Mouse (Mus musculus): ENCODE measurements around the gene Gm42906. TPM values are rescaled to one million over a fixed set of nuclear protein-coding genes. Genes with fewer than 3 reads are reported as not detected.

Gm42906 gene
- polyA plus RNA-seq, 1 experiment from 2014 or later, result not detected

GRCm38 (mm10) chr5:151070896-151071295, 357.1 kb downstream of the Gm42906 start:
- Histone ChIP-seq H3K27ac (ENCODE audit: low read length) (peak overlapping the region; percentile 32; the same call in 1 of the 2 replicates), H3K4me1 (ENCODE audit: control insufficient read depth, insufficient read depth, low read length) (peaks cover 8% of the 10 kb centered on the region), H3K27me3 (ENCODE audit: control insufficient read depth, insufficient read depth, low read length) (no peaks in the 10 kb centered on the region), H3K9me3 (replicated peaks; ENCODE audit: control insufficient read depth, low read length) (no peaks in the 10 kb centered on the region; the same call in 1 of the 2 replicates), H3K9ac (ENCODE audit: low read length) (no peak overlapping the region), H3K36me3 (ENCODE audit: control insufficient read depth, insufficient read depth) (0 out of 2 replicates have a peak, but pooled peaks cover 2% of the 10 kb centered on the region), H3K4me2 (ENCODE audit: low read depth, low read length) (no peak overlapping the region), H3K4me3 (ENCODE audit: low read length) (no peak overlapping the region)
- ATAC-seq (replicated peaks; ENCODE audit: extremely low read depth, insufficient read depth, low FRiP score), result no peak
- 66% methylated on average over 6 of the region's 6 CpGs for WGBS

GRCm38 (mm10) chr5:151069569-151069968, 358.4 kb downstream of the Gm42906 start:
- no peak overlapping the region for H3K4me2 ChIP-seq (ENCODE audit: low read depth, low read length)
- no peak overlapping the region for H3K4me3 ChIP-seq (ENCODE audit: low read length)
- 67% methylated on average over 2 of the region's 2 CpGs for WGBS
- H3K9me3 ChIP-seq (replicated peaks; ENCODE audit: control insufficient read depth, low read length), result no peaks in the 10 kb centered on the region
- ATAC-seq (replicated peaks; ENCODE audit: extremely low read depth, insufficient read depth, low FRiP score), result no peak
- H3K9ac ChIP-seq (ENCODE audit: low read length), result no peak overlapping the region
- H3K27me3 ChIP-seq (ENCODE audit: control insufficient read depth, insufficient read depth, low read length), result no peaks in the 10 kb centered on the region
- no peak overlapping the region for H3K27ac ChIP-seq (ENCODE audit: low read length)
- peaks cover 14% of the 10 kb centered on the region for H3K4me1 ChIP-seq (ENCODE audit: control insufficient read depth, insufficient read depth, low read length)
- no peaks in the 10 kb centered on the region for H3K36me3 ChIP-seq (ENCODE audit: control insufficient read depth, insufficient read depth)

GRCm38 (mm10) chr5:151066016-151066415, 361.9 kb downstream of the Gm42906 start:
- no peak overlapping the region for H3K9ac ChIP-seq (ENCODE audit: low read length)
- H3K9me3 ChIP-seq (replicated peaks; ENCODE audit: control insufficient read depth, low read length), result peaks cover 11% of the 10 kb centered on the region
- H3K36me3 ChIP-seq (ENCODE audit: control insufficient read depth, insufficient read depth), result peaks cover 19% of the 10 kb centered on the region
- peaks cover 14% of the 10 kb centered on the region for H3K4me1 ChIP-seq (ENCODE audit: control insufficient read depth, insufficient read depth, low read length)
- no peak for ATAC-seq (replicated peaks; ENCODE audit: extremely low read depth, insufficient read depth, low FRiP score)
- 68% methylated on average over 5 of the region's 5 CpGs for WGBS
- H3K27me3 ChIP-seq (ENCODE audit: control insufficient read depth, insufficient read depth, low read length), result no peaks in the 10 kb centered on the region
- H3K4me3 ChIP-seq (ENCODE audit: low read length), result no peak overlapping the region
- H3K27ac ChIP-seq (ENCODE audit: low read length), result 0 out of 2 replicates have a peak overlapping the region, but pooled peaks have one; percentile 27
- no peak overlapping the region for H3K4me2 ChIP-seq (ENCODE audit: low read depth, low read length)

DNA sequence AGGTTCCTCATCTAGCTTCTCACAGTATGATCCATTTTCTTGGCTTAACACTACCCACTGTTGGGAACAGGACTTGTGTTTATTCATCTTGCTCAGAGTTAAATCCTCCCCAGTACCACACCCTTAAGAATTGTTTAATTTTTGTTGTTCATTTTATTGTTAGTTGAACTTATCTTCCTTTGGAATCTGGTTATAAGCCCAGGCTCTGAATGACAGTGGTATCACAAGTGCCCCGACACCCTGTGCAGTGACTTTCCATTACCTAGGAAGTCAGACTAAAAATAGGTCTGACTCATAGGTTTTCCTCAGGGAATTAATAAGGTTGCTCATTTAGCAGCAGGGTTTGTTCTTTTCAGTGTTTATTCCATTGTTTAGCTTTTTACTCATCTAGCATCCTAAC, 362.7 kb downstream of the Gm42906 start:
- ATAC-seq (replicated peaks; ENCODE audit: extremely low read depth, insufficient read depth, low FRiP score), result no peak

GRCm38 (mm10) chr5:151061942-151062341, 366.0 kb downstream of the Gm42906 start:
- Histone ChIP-seq H3K9ac (ENCODE audit: low read length) (no peak overlapping the region), H3K9me3 (replicated peaks; ENCODE audit: control insufficient read depth, low read length) (peaks cover 11% of the 10 kb centered on the region), H3K36me3 (ENCODE audit: control insufficient read depth, insufficient read depth) (peaks cover 19% of the 10 kb centered on the region), H3K27me3 (ENCODE audit: control insufficient read depth, insufficient read depth, low read length) (no peaks in the 10 kb centered on the region), H3K4me2 (ENCODE audit: low read depth, low read length) (no peak overlapping the region), H3K4me3 (ENCODE audit: low read length) (no peak overlapping the region), H3K27ac (ENCODE audit: low read length) (no peak overlapping the region), H3K4me1 (ENCODE audit: control insufficient read depth, insufficient read depth, low read length) (peaks cover 14% of the 10 kb centered on the region)
- ATAC-seq (replicated peaks; ENCODE audit: extremely low read depth, insufficient read depth, low FRiP score), result no peak
- 98% methylated on average over 2 of the region's 2 CpGs for WGBS

More for the DNA sequence above, 362.7 kb downstream of the Gm42906 start:
- no peaks in the 10 kb centered on the region for H3K27me3 ChIP-seq (ENCODE audit: control insufficient read depth, insufficient read depth, low read length)
- no peak overlapping the region for H3K4me3 ChIP-seq (ENCODE audit: low read length)
- no peak overlapping the region for H3K4me2 ChIP-seq (ENCODE audit: low read depth, low read length)
- H3K9me3 ChIP-seq (replicated peaks; ENCODE audit: control insufficient read depth, low read length), result peaks cover 11% of the 10 kb centered on the region
- H3K36me3 ChIP-seq (ENCODE audit: control insufficient read depth, insufficient read depth), result peaks cover 19% of the 10 kb centered on the region
- H3K4me1 ChIP-seq (ENCODE audit: control insufficient read depth, insufficient read depth, low read length), result peaks cover 14% of the 10 kb centered on the region
- H3K27ac ChIP-seq (ENCODE audit: low read length), result no peak overlapping the region
- 21% methylated on average over 1 of the region's 1 CpGs for WGBS
- no peak overlapping the region for H3K9ac ChIP-seq (ENCODE audit: low read length)

- Histone ChIP-seq H3K36me3 (ENCODE audit: control insufficient read depth, insufficient read depth) (peaks cover 19% of the 10 kb centered on the region), H3K4me3 (ENCODE audit: low read length) (no peak overlapping the region), H3K4me2 (ENCODE audit: low read depth, low read length) (no peak overlapping the region), H3K9me3 (replicated peaks; ENCODE audit: control insufficient read depth, low read length) (peaks cover 11% of the 10 kb centered on the region), H3K27ac (ENCODE audit: low read length) (peak overlapping the region; percentile 1; the same call in 1 of the 2 replicates), H3K27me3 (ENCODE audit: control insufficient read depth, insufficient read depth, low read length) (no peaks in the 10 kb centered on the region), H3K4me1 (ENCODE audit: control insufficient read depth, insufficient read depth, low read length) (peaks cover 14% of the 10 kb centered on the region), H3K9ac (ENCODE audit: low read length) (no peak overlapping the region)
- WGBS, result 70% methylated on average over 12 of the region's 12 CpGs
- no peak for ATAC-seq (replicated peaks; ENCODE audit: extremely low read depth, insufficient read depth, low FRiP score)
Measured at GRCm38 (mm10) chr5:151060476-151060875, 367.5 kb downstream of the Gm42906 start.

DNA sequence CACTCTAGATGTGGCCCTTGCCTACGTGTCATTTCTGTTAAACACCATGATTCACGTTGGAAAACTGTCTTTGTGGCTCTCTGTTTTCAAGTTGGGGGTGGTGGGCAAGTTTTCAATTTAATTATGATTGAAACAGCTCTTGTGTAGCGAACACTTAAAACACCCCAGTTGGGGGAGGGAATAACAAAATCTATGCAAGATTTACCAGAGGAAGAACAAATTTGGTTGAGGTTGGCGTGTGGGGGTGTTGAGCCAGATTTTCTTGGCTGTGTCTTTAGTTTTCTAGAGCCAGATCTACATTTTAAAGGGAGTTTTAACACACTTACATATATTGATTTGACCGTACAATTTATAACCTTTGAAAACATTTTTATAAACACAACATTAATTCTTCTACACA, 368.2 kb downstream of the Gm42906 start:
- no peak overlapping the region for H3K4me3 ChIP-seq (ENCODE audit: low read length)
- no peaks in the 10 kb centered on the region for H3K27me3 ChIP-seq (ENCODE audit: control insufficient read depth, insufficient read depth, low read length)
- ATAC-seq (replicated peaks; ENCODE audit: extremely low read depth, insufficient read depth, low FRiP score), result no peak
- H3K27ac ChIP-seq (ENCODE audit: low read length), result no peak overlapping the region
- no peak overlapping the region for H3K9ac ChIP-seq (ENCODE audit: low read length)
- peaks cover 14% of the 10 kb centered on the region for H3K4me1 ChIP-seq (ENCODE audit: control insufficient read depth, insufficient read depth, low read length)
- H3K9me3 ChIP-seq (replicated peaks; ENCODE audit: control insufficient read depth, low read length), result peaks cover 11% of the 10 kb centered on the region
- WGBS, result 77% methylated on average over 5 of the region's 5 CpGs
- no peak overlapping the region for H3K4me2 ChIP-seq (ENCODE audit: low read depth, low read length)
- peaks cover 19% of the 10 kb centered on the region for H3K36me3 ChIP-seq (ENCODE audit: control insufficient read depth, insufficient read depth)

- no peak overlapping the region for H3K4me2 ChIP-seq (ENCODE audit: low read depth, low read length)
- no peak overlapping the region for H3K4me3 ChIP-seq (ENCODE audit: low read length)
- H3K9ac ChIP-seq (ENCODE audit: low read length), result no peak overlapping the region
- no peak for ATAC-seq (replicated peaks; ENCODE audit: extremely low read depth, insufficient read depth, low FRiP score)
- no peaks in the 10 kb centered on the region for H3K27me3 ChIP-seq (ENCODE audit: control insufficient read depth, insufficient read depth, low read length)
- peaks cover 16% of the 10 kb centered on the region for H3K4me1 ChIP-seq (ENCODE audit: control insufficient read depth, insufficient read depth, low read length)
- peaks cover 11% of the 10 kb centered on the region for H3K9me3 ChIP-seq (replicated peaks; ENCODE audit: control insufficient read depth, low read length)
- H3K36me3 ChIP-seq (ENCODE audit: control insufficient read depth, insufficient read depth), result peaks cover 19% of the 10 kb centered on the region
- H3K27ac ChIP-seq (ENCODE audit: low read length), result no peak overlapping the region
- WGBS, result 85% methylated on average over 10 of the region's 10 CpGs
Measured at GRCm38 (mm10) chr5:151059352-151059751, 368.6 kb downstream of the Gm42906 start.

GRCm38 (mm10) chr5:151057716-151058115, 370.2 kb downstream of the Gm42906 start:
- Histone ChIP-seq H3K36me3 (ENCODE audit: control insufficient read depth, insufficient read depth) (peaks cover 12% of the 10 kb centered on the region), H3K4me3 (ENCODE audit: low read length) (no peak overlapping the region), H3K4me2 (ENCODE audit: low read depth, low read length) (no peak overlapping the region), H3K9me3 (replicated peaks; ENCODE audit: control insufficient read depth, low read length) (peaks cover 11% of the 10 kb centered on the region), H3K27ac (ENCODE audit: low read length) (peak overlapping the region; percentile 60; the same call in 1 of the 2 replicates), H3K27me3 (ENCODE audit: control insufficient read depth, insufficient read depth, low read length) (no peaks in the 10 kb centered on the region), H3K4me1 (ENCODE audit: control insufficient read depth, insufficient read depth, low read length) (peaks cover 16% of the 10 kb centered on the region), H3K9ac (ENCODE audit: low read length) (no peak overlapping the region)
- 76% methylated on average over 5 of the region's 5 CpGs for WGBS
- no peak for ATAC-seq (replicated peaks; ENCODE audit: extremely low read depth, insufficient read depth, low FRiP score)
